Mouse (Mus musculus) C2C12 (cell line): ENCODE measurements around the gene Timp2.

Experiments used
- CEBPB ChIP-seq: IDR thresholded peaks from one replicate; pipeline ENCODE4 v1.6.1; 2011; ENCODE audit warnings: low read depth, mild to moderate bottlenecking, control low read depth, moderate library complexity
- CTCF ChIP-seq: IDR thresholded peaks from one replicate; pipeline ENCODE4 v1.5.1; 2011; ENCODE audit not compliant: control insufficient read depth, insufficient read depth, insufficient read length
- FOSL1 ChIP-seq: IDR thresholded peaks from one replicate; pipeline ENCODE4 v1.8.0; 2011; ENCODE audit warnings: mild to moderate bottlenecking, low read length; ENCODE audit not compliant: poor library complexity, insufficient read depth, severe bottlenecking
- MAX ChIP-seq: IDR thresholded peaks from one replicate; pipeline ENCODE4 v1.6.1; 2011; ENCODE audit warnings: mild to moderate bottlenecking, control low read depth
- MYOD1 ChIP-seq: IDR thresholded peaks from one replicate; pipeline ENCODE4 v1.6.1; 2011; ENCODE audit warnings: low read depth; ENCODE audit not compliant: control insufficient read depth, insufficient read length
- MYOG ChIP-seq: IDR thresholded peaks from one replicate; pipeline ENCODE4 v1.6.1; 2011; ENCODE audit not compliant: control insufficient read depth, insufficient read length; ENCODE audit errors: extremely low read depth
- USF1 ChIP-seq: IDR thresholded peaks from one replicate; pipeline ENCODE4 v1.6.1; 2011; ENCODE audit warnings: low read depth, mild to moderate bottlenecking, control low read depth, moderate library complexity

DNA sequence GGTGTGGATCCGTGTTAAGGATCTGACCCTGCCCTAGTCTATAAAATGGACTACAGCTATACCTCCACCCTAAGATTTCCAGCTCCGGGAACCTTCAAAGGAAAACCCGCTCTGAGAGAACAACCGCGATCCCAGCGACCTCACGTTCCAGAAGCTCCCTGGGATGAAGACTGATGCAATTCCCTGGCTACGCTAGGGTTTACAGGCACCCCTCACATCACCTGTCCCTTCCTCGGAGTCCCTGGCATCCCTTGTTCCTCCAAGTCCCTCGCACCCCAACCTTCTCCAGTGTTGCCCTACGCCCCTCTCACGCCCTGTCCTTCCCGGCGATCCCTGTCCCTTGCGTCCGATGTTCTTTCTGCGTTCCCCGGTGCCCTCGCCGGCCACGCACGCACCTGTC lies 66.0 kb downstream of the Timp2 start:
- TF ChIP-seq USF1 (no peak), CEBPB (no peak), CTCF (no peak), FOSL1 (no peak), MYOD1 (no peak), MAX (no peak), MYOG (no peak)
